Mouse (Mus musculus) kidney, embryonic 16.5 days (tissue): ENCODE measurements around the gene 4931414P19Rik. TPM values are rescaled to one million over a fixed set of nuclear protein-coding genes. Genes with fewer than 3 reads are reported as not detected.

Source experiments
- ATAC-seq: fragments of 200-750 bp; cut with Nextera tagmentation; 2 replicates; pipeline ENCODE4 v1.8.0; 2017; ENCODE audit warnings: moderate TSS enrichment; ENCODE audit not compliant: low FRiP score, low TSS enrichment
- H3K27ac ChIP-seq: fragments of 300-500 bp; sonication (generic); 2 replicates; pipeline ENCODE4 v1.5.1; 2014; ENCODE audit warnings: low read length
- H3K27me3 ChIP-seq: fragments of 300-500 bp; sonication (generic); 2 replicates; pipeline ENCODE4 v1.6.1; 2014; ENCODE audit warnings: low read length, control low read depth, mixed read lengths; ENCODE audit not compliant: insufficient read depth
- H3K36me3 ChIP-seq: fragments of 300-500 bp; sonication (generic); 2 replicates; pipeline ENCODE4 v1.6.1; 2014; ENCODE audit warnings: low read length, control low read depth, mixed read lengths; ENCODE audit not compliant: insufficient read depth
- H3K4me1 ChIP-seq: fragments of 300-500 bp; sonication (generic); 2 replicates; pipeline ENCODE4 v1.6.1; 2014; ENCODE audit warnings: low read length, control low read depth, mixed read lengths; ENCODE audit not compliant: insufficient read depth
- H3K4me2 ChIP-seq: fragments of 300-500 bp; sonication (generic); replicated peaks from 2 replicates; pipeline ENCODE4 v1.6.1; 2014; ENCODE audit warnings: low read depth, low read length
- H3K4me3 ChIP-seq: fragments of 300-500 bp; sonication (generic); 2 replicates; pipeline ENCODE4 v1.5.1; 2014; ENCODE audit warnings: mild to moderate bottlenecking, low read length
- H3K9ac ChIP-seq: fragments of 300-500 bp; sonication (generic); replicated peaks from 2 replicates; pipeline ENCODE4 v1.6.1; 2014; ENCODE audit warnings: low read length
- H3K9me3 ChIP-seq: fragments of 300-500 bp; sonication (generic); 2 replicates; pipeline ENCODE4 v1.6.1; 2016; ENCODE audit warnings: low read length, control low read depth
- WGBS: fragments of 180-500 bp; shearing (Covaris S2); extraction: QIAGEN DNeasy Blood & Tissue Kit; methylation state at CpG from one replicate; pipeline ENCODE4 v1.1.7; 2014; 5-methylcytosine and 5-hydroxymethylcytosine counted together
- polyA plus RNA-seq: library from polyadenylated mRNA; unstranded; fragments of >200 nt; fragmentation: Nextera tagmentation; extraction: Ambion mirVana; gene quantifications from 2 replicates; pipeline ENCODE4 v1.2.1, GENCODE M21; 2015

The 4931414P19Rik gene
- polyA plus RNA-seq: 11.2 and 14.2 TPM in 2 replicates

DNA sequence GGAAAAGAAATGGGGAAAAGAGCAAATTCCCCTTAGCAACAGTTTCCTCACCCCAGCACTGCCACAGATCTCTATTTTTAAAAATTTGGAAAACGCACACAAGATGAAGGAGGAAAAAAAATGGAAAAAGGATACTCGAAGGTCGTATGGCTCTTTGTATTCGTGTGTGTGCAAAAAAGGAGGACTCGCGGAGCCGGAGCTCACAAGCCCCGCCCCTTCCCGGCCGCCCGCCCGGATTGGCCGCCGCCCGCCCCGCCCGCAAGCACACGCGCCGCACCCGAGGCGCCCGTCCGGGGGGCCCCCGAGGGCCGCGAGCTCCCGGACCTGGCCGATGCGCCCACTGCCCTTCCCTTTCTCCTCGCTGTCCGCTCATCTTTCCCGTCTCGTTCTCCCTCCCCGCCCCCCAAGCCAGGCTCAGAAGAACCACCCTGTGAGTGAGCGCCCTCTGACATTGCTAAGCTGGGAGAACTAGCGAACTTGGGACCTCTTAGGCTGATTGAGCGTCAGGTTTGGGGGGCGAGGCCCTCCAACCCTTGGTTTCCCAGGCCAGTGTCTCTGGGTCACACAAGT, at the start of gene 4931414P19Rik:
4931414P19Rik (minus strand) TSS at position 242 of the 570 bp plus-strand sequence.
- no peaks in the 10 kb centered on the region for H3K9me3 ChIP-seq
- WGBS: under 1% methylated on average over 32 of the region's 39 CpGs
- ATAC-seq: peak; percentile 60; the same call in 1 of the 2 replicates
- H3K4me2 ChIP-seq: peak within 1 kb of the TSS; percentile 73
- no peaks in the 10 kb centered on the region for H3K36me3 ChIP-seq
- H3K9ac ChIP-seq: peak within 1 kb of the TSS; percentile 81
- H3K27me3 ChIP-seq: no peaks in the 10 kb centered on the region
- H3K4me1 ChIP-seq: peaks cover 24% of the 10 kb centered on the region
- peak within 1 kb of the TSS; percentile 61 for H3K4me3 ChIP-seq
- peak within 1 kb of the TSS; percentile 85 for H3K27ac ChIP-seq

DNA sequence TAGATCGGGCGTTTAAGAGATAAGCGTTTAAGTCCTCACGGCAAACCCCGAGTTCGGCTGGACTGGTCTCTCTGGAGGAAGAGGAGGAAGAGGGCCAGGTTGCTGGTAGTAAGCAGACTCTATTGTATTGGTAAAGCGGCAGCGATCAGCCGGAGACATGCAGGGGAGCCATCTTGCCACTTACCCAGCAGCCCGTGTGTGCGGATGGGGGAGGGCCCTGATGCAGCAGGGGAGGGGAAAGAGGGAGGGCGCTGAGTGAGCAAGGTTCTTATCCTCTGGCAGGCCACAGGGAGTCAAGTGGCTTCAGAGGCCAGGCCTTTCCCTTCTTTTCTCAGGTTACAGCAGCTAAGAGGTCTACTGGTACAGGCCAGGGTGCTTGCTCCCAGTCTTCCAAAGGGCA, 47.7 kb upstream of the 4931414P19Rik start:
- Histone ChIP-seq H3K9me3 (no peaks in the 10 kb centered on the region), H3K27me3 (no peaks in the 10 kb centered on the region), H3K9ac (peak overlapping the region; percentile 86), H3K27ac (peak overlapping the region; percentile 79), H3K4me3 (peak overlapping the region; percentile 70), H3K4me2 (peak overlapping the region; percentile 76), H3K4me1 (peaks cover 32% of the 10 kb centered on the region), H3K36me3 (peaks cover 59% of the 10 kb centered on the region)
- WGBS: 0% methylated on average over 12 of the region's 12 CpGs
- peak; percentile 89 for ATAC-seq

DNA sequence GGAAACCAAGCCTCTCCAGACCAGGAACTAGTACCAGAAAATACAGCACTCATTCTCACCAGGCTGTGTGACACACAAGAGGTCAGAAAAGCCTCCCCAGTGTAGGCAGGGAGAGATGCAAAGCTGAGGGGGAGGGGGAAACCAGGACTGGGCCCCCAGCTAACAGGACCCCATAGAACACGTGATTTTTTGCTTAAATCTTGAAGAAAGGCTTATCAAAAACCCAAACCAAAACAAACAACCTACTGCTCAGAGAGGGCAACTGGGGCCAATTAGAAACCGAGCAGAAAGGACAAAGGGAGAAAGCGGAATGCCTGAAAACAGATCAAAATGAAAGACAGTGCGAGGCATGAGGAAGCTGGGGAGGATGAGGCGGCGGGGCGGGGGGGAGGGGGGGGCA, 47.0 kb upstream of the 4931414P19Rik start:
- Histone ChIP-seq H3K27me3 (no peaks in the 10 kb centered on the region), H3K9ac (peak overlapping the region; percentile 86), H3K4me2 (peak overlapping the region; percentile 76), H3K36me3 (peaks cover 60% of the 10 kb centered on the region), H3K4me1 (peaks cover 32% of the 10 kb centered on the region), H3K4me3 (peak overlapping the region; percentile 70), H3K9me3 (no peaks in the 10 kb centered on the region), H3K27ac (peak overlapping the region; percentile 79)
- 0% methylated on average over 7 of the region's 7 CpGs for WGBS
- no peak for ATAC-seq

DNA sequence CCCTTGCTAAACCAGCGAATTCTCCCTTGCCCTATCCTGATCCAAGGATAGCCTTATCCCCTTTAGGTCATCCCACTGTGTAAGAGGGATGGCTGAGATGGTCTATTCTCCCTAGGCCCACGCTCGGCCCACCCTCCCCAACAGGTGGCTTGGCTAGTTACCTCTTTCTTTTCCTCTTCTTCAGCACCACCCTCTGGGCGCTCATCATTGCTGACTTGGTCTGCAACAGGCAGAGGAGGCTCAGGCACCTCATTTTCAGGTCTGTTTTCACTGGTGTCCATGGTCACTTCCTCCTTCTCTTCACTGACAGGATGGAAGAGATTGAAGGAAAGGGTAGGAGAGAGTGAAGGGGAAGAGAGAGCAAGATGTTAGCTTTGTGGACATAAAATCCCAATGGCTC, 45.8 kb upstream of the 4931414P19Rik start:
- peaks cover 62% of the 10 kb centered on the region for H3K36me3 ChIP-seq
- H3K4me2 ChIP-seq: no peak overlapping the region; the same call in 1 of the 2 replicates
- peaks cover 32% of the 10 kb centered on the region for H3K4me1 ChIP-seq
- no peak overlapping the region for H3K9ac ChIP-seq
- no peaks in the 10 kb centered on the region for H3K27me3 ChIP-seq
- H3K4me3 ChIP-seq: no peak overlapping the region
- peak overlapping the region; percentile 48; the same call in 1 of the 2 replicates for H3K27ac ChIP-seq
- no peak for ATAC-seq
- H3K9me3 ChIP-seq: no peaks in the 10 kb centered on the region
- WGBS: 80% methylated on average over 4 of the region's 4 CpGs

DNA sequence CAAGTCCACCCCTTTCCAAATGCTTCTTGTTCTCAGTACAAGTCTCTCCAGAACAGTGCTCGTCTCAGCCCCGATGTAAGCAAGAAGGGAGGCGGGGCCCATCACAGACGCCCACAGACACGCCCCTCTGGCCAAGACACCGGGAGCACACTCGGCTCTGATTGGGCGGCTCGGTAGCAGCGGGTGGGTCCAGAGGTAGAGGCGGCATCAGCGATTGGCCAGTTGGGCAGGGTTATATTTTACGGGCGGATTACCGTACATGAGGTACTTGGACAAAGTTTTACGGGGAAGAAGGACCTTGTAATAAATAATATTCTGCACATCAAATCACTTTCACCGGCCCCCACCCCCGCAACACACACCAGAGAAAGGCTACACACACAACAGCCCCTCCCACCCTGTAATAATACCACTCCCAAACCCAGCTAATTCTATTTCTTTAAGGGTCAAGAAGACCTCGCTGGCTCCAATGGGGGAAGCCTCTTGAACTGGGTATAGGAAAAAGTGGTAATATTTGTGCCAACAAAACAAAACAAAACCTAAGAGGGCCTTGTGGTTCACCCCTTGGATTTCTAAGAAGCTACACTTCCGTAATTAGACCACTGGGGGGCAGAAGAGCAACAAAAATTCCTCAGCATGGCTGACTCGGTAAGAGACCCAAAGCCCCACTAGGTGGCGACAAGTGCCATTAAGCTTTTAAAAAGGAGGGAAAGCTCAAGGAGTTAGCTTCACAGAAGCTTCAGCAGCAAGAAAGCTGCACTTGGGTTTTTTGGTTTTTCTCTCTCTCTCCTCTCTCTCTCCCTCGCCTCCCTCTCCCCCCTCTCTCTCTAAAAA, 45.0 kb upstream of the 4931414P19Rik start:
- WGBS: 61% methylated on average over 22 of the region's 23 CpGs
- no peaks in the 10 kb centered on the region for H3K27me3 ChIP-seq
- peaks cover 32% of the 10 kb centered on the region for H3K4me1 ChIP-seq
- H3K36me3 ChIP-seq: peaks cover 62% of the 10 kb centered on the region
- H3K9ac ChIP-seq: no peak overlapping the region
- 0 out of 2 replicates have a peak overlapping the region, but pooled peaks have one; percentile 48 for H3K27ac ChIP-seq
- ATAC-seq: peak; percentile 58
- H3K9me3 ChIP-seq: no peaks in the 10 kb centered on the region
- no peak overlapping the region for H3K4me3 ChIP-seq
- no peak overlapping the region for H3K4me2 ChIP-seq

DNA sequence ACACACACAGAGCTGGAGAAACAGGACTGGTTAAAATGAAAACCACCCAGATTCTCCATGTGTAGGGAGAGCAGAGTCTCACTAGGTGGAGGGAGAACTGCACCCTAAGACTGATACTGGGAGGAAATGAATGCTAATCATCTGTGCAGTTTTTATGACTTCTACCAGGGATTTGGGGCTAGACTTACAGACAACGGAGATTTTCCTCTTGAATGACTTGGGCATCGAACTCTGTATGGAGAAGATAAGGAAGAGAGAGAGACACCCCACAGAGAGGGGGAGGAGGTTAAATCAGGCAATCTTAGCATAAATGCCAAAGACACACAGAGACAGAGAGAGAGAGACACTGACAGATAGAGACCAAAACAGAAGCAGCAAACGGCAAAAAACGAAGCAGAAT, 42.1 kb upstream of the 4931414P19Rik start:
- no peak for ATAC-seq
- no peak overlapping the region for H3K4me3 ChIP-seq
- H3K4me1 ChIP-seq: peaks cover 28% of the 10 kb centered on the region
- H3K36me3 ChIP-seq: peaks cover 85% of the 10 kb centered on the region
- H3K27ac ChIP-seq: no peak overlapping the region
- H3K4me2 ChIP-seq: no peak overlapping the region
- no peaks in the 10 kb centered on the region for H3K27me3 ChIP-seq
- 81% methylated on average over 4 of the region's 4 CpGs for WGBS
- no peak overlapping the region for H3K9ac ChIP-seq
- no peaks in the 10 kb centered on the region for H3K9me3 ChIP-seq

DNA sequence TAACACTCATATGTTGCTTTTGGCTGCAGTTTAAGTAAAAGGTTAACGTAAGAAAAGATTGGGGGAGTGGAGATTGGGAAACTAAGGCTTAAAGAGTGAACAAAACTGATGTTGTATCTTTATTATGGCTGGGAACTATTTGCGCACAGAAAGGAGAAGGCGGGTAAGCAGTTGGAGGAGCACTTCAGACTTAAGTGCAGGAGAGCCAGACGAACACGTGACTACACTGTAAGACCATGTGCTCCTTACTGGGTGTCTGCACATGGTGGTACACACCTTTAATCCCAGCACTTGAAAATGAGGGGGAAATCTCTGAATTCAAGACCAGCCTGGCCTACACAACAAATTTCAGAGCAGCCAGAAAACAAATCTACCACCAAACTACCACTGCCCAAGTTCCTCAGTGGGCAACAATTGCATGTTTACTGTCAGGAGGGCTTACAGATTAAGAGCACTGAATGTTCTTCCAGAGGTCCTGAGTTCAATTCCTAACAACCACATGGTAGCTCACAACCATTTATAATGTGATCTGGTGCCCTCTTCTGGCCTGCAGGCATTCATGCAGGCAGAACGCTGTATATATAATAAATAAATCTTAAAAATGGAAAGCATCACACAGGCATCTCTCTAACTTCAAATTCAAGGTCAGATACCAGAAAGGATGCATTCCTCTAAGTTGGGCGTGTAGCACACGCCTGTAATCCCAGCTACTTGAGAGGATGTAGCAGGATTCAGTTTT, 41.3 kb upstream of the 4931414P19Rik start:
- H3K4me2 ChIP-seq: no peak overlapping the region
- H3K9me3 ChIP-seq: no peaks in the 10 kb centered on the region
- no peak for ATAC-seq
- H3K4me3 ChIP-seq: no peak overlapping the region
- peaks cover 21% of the 10 kb centered on the region for H3K4me1 ChIP-seq
- H3K27ac ChIP-seq: no peak overlapping the region
- peaks cover 92% of the 10 kb centered on the region for H3K36me3 ChIP-seq
- no peak overlapping the region for H3K9ac ChIP-seq
- no peaks in the 10 kb centered on the region for H3K27me3 ChIP-seq
- WGBS: 90% methylated on average over 8 of the region's 8 CpGs

DNA sequence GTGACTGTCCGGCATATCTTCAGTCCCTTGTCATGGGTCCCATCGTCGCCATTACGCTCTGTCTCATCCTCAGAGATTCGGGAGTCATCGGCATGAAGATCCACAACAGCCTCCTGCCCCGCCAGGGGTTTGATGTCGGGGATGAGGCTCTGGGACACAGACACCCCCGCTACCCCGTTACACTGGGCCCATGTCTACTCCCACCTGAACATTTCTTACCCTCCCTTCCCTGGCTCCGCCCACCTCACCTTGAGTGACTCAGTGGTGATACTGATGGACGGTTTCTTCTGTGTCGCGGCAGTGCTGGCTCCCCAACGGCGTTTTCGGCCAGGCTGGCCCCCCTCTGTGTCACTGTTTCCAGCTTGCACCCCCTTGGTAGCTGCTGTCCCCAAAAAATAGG, 40.7 kb upstream of the 4931414P19Rik start:
- H3K9ac ChIP-seq: no peak overlapping the region
- no peak for ATAC-seq

DNA sequence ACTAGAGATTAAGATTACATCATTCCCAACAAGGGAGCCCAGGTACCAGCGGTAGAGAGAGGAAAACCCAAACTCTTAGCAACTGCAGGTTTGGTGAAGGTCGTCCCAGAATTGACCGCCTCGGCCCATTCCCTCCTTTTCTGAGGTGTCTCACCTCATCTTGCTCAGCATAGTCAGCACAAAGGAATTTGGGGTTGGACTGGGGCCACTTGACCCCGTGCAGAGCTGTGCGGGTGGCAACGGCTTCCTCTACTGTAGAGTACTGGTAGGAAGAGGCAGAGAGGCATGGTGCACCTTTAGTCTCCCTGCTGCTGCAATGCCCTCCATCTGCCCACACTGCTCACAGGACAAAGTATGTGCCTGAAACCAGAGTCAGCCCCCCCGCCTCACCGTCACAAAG, 38.5 kb upstream of the 4931414P19Rik start:
- Histone ChIP-seq H3K9ac (no peak overlapping the region), H3K4me3 (no peak overlapping the region), H3K4me2 (no peak overlapping the region), H3K27me3 (no peaks in the 10 kb centered on the region), H3K36me3 (peaks cover 68% of the 10 kb centered on the region), H3K9me3 (no peaks in the 10 kb centered on the region), H3K4me1 (peaks cover 17% of the 10 kb centered on the region), H3K27ac (no peak overlapping the region)
- 87% methylated on average over 9 of the region's 9 CpGs for WGBS
- ATAC-seq: no peak

More for the DNA sequence above, 40.7 kb upstream of the 4931414P19Rik start:
- Histone ChIP-seq H3K4me1 (peaks cover 14% of the 10 kb centered on the region; the same call in 1 of the 2 replicates), H3K36me3 (peaks cover 87% of the 10 kb centered on the region), H3K4me2 (no peak overlapping the region), H3K4me3 (no peak overlapping the region), H3K9me3 (no peaks in the 10 kb centered on the region), H3K27me3 (no peaks in the 10 kb centered on the region), H3K27ac (no peak overlapping the region)
- WGBS: 96% methylated on average over 17 of the region's 17 CpGs
